Mouse (Mus musculus): ENCODE data around the gene Cyp2c40. TPM values are rescaled to one million over a fixed set of nuclear protein-coding genes. Genes with fewer than 3 reads are reported as not detected.

Cyp2c40 gene
- not detected for polyA plus RNA-seq (2017; shearing (Covaris generic))

GRCm38 (mm10) chr19:39812714-39813113, at the start of gene Cyp2c40:
TSS of gene Cyp2c40 (minus strand) at chr19:39812814.

DNA sequence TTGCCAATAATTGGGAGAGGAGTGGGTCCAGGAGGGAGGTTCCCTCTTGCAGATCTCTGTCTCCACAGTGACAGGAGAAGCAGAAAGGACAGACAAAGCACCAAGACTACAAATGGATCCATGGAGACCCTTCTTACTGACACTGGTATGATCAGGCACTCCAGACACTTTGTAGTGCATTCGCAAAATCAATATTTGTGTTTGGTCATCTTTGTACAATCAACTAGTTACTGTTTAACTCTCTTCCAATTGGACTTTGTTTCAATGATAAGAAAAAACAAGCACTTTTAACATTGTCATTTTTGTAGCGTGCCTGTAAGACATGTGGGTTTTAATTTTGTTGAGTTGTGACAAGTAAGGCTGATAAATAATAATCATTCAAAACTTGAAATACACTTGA, 71.7 kb downstream of the Cyp2c40 start, which contains the start of gene Cyp2c68:
Cyp2c68 (minus strand) TSS at position 135 of the 400 bp plus-strand sequence.

Other genes starting within 250 kb of the Cyp2c40 start
- not detected for gene Cyp2c67, start 163.8 kb downstream of the Cyp2c40 start, polyA plus RNA-seq (2017; shearing (Covaris generic))
- not detected for gene Cyp2c68, start 71.8 kb downstream of the Cyp2c40 start, polyA plus RNA-seq (2017; shearing (Covaris generic))
- not detected for gene Cyp2c69, start 74.0 kb upstream of the Cyp2c40 start, polyA plus RNA-seq (2017; shearing (Covaris generic))
- not detected for gene Cyp2c37, start 179.6 kb upstream of the Cyp2c40 start, polyA plus RNA-seq (2017; shearing (Covaris generic))

All from effector memory CD4-positive, alpha-beta T cell, adult 5 months (primary cell).